Mouse (Mus musculus) fat pad, adult 2 months (tissue): Measurements from ENCODE around the gene Bmf.
A peak's percentile ranks its signal among the peaks of the same experiment; 100 is the strongest.

Experiments used
- DNase-seq: peaks from one replicate; pipeline ENCODE4 v3.0.0-alpha.2; 2011; ENCODE audit warnings: low read depth, low spot score; ENCODE audit errors: extremely low read depth

Gene Bmf

GRCm38 (mm10) chr2:118484386-118484898 is 65.0 kb downstream of the Bmf start:
- DNase-seq: no peak

GRCm38 (mm10) chr2:118483032-118483431 is 66.5 kb downstream of the Bmf start:
- no peak for DNase-seq

GRCm38 (mm10) chr2:118480886-118481285 is 68.6 kb downstream of the Bmf start:
- DNase-seq: no peak

GRCm38 (mm10) chr2:118479550-118479909 is 70.0 kb downstream of the Bmf start, which contains the start of gene Srp14:
TSS of gene Srp14 (minus strand) at chr2:118479711.
- DNase-seq: peak; percentile 42

GRCm38 (mm10) chr2:118478833-118479549 is 70.5 kb downstream of the Bmf start:
- no peak for DNase-seq
